Mouse (Mus musculus) midbrain, embryonic 11.5 days (tissue): ENCODE results near the gene Arid5b. TPM values are rescaled to one million over a fixed set of nuclear protein-coding genes. Genes with fewer than 3 reads are reported as not detected.

ENCODE experiments used
- ATAC-seq: fragments of 200-750 bp; cut with Nextera tagmentation; 2 replicates; pipeline ENCODE4 v1.8.0; 2017; ENCODE audit warnings: moderate TSS enrichment, moderate library complexity; ENCODE audit not compliant: low FRiP score
- DNase-seq: peaks from one replicate; pipeline ENCODE4 v3.0.0; 2015; ENCODE audit warnings: low spot score; ENCODE audit errors: missing footprints
- H3K27ac ChIP-seq: fragments of 300-500 bp; sonication (generic); 2 replicates; pipeline ENCODE4 v1.5.1; 2014; ENCODE audit warnings: low read depth, low read length
- H3K27me3 ChIP-seq: fragments of 300-500 bp; sonication (generic); 2 replicates; pipeline ENCODE4 v1.6.1; 2014; ENCODE audit warnings: mild to moderate bottlenecking, low read length, moderate library complexity, mixed read lengths; ENCODE audit not compliant: control insufficient read depth, insufficient read depth
- H3K36me3 ChIP-seq: fragments of 300-500 bp; sonication (generic); 2 replicates; pipeline ENCODE4 v1.6.1; 2014; ENCODE audit warnings: mild to moderate bottlenecking, low read length, moderate library complexity, mixed read lengths; ENCODE audit not compliant: control insufficient read depth, insufficient read depth
- H3K4me1 ChIP-seq: fragments of 300-500 bp; sonication (generic); 2 replicates; pipeline ENCODE4 v1.6.1; 2014; ENCODE audit warnings: low read length; ENCODE audit not compliant: control insufficient read depth, insufficient read depth
- H3K4me2 ChIP-seq: fragments of 300-500 bp; sonication (generic); 2 replicates; pipeline ENCODE4 v1.6.1; 2014; ENCODE audit warnings: mild to moderate bottlenecking, moderate library complexity
- H3K4me3 ChIP-seq: fragments of 300-500 bp; sonication (generic); 2 replicates; pipeline ENCODE4 v1.5.1; 2014; ENCODE audit warnings: low read depth, low read length
- H3K9ac ChIP-seq: fragments of 300-500 bp; sonication (generic); 2 replicates; pipeline ENCODE4 v1.6.1; 2014; ENCODE audit warnings: low read length
- H3K9me3 ChIP-seq: fragments of 300-500 bp; sonication (generic); 2 replicates; pipeline ENCODE4 v1.6.1; 2016; ENCODE audit warnings: low read length; ENCODE audit not compliant: control insufficient read depth
- WGBS: fragments of 180-500 bp; shearing (Covaris S2); extraction: QIAGEN DNeasy Blood & Tissue Kit; methylation state at CpG from one replicate; pipeline ENCODE4 v1.1.7; 2014; 5-methylcytosine and 5-hydroxymethylcytosine counted together
- polyA plus RNA-seq: library from polyadenylated mRNA; unstranded; fragments of >200 nt; fragmentation: Nextera tagmentation; extraction: Ambion mirVana; gene quantifications from 2 replicates; pipeline ENCODE4 v1.2.1, GENCODE M21; 2014

Arid5b gene
- polyA plus RNA-seq, 1 experiment from 2014 or later = 13.4 TPM

DNA sequence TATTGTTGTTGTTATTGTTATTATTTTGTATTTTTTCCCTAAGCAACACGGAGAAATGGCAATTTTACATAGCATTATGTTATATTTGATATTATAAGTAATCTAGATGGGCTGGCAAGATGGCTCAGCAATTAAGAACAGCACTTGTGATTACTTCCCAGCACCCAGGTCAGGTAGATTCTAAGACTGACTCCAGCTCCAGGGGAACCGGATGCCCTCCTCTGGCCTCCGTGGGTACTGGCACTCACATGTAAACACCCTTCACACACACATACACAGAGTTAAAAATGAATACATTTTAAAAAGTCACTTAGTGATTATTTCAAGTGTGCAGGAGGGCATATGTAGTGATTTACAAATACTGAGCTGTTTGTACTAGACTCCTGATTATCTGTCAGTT is 190.8 kb downstream of the Arid5b start:
- no peak overlapping the region for H3K4me3 ChIP-seq

GRCm38 (mm10) chr10:68086973-68087372 is 191.6 kb downstream of the Arid5b start:
- no peaks in the 10 kb centered on the region for H3K36me3 ChIP-seq
- DNase-seq (peak; percentile 31), ATAC-seq (no peak)
- H3K27ac ChIP-seq = no peak overlapping the region
- H3K4me1 ChIP-seq = no peaks in the 10 kb centered on the region
- no peaks in the 10 kb centered on the region for H3K27me3 ChIP-seq
- no peaks in the 10 kb centered on the region for H3K9me3 ChIP-seq
- no peak overlapping the region for H3K4me3 ChIP-seq
- no peak overlapping the region for H3K9ac ChIP-seq
- no peak overlapping the region for H3K4me2 ChIP-seq
- WGBS = 89% methylated on average over 4 of the region's 4 CpGs

More for the DNA sequence above, 190.8 kb downstream of the Arid5b start:
- peak; percentile 59 for DNase-seq
- no peak overlapping the region for H3K4me2 ChIP-seq
- no peaks in the 10 kb centered on the region for H3K9me3 ChIP-seq
- H3K36me3 ChIP-seq = no peaks in the 10 kb centered on the region
- H3K27me3 ChIP-seq = no peaks in the 10 kb centered on the region
- H3K9ac ChIP-seq = no peak overlapping the region
- H3K27ac ChIP-seq = no peak overlapping the region
- 84% methylated on average over 3 of the region's 3 CpGs for WGBS
- ATAC-seq = no peak
- no peaks in the 10 kb centered on the region for H3K4me1 ChIP-seq

DNA sequence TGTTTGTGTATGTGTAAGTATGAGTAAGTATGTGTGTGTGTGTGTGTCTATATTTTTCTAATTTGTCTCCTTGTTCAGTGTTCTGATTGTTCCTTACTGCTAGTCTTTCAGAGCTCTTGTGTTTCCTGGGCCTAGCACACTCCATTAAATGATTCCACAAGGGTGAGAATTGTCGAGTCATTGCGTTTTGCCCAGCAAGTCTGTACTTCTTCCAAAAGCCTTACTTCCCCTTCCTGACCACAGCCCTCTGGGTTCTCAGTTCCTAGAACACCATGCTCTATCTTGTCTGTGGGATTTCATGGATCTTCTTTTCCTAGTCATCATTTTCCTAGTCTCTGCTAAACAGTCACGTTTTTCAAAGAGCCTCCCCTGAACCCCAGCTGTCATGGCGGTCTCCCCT is 193.0 kb downstream of the Arid5b start:
- Histone ChIP-seq H3K4me2 (no peak overlapping the region), H3K27me3 (no peaks in the 10 kb centered on the region), H3K4me3 (no peak overlapping the region), H3K4me1 (no peaks in the 10 kb centered on the region), H3K9ac (no peak overlapping the region), H3K36me3 (no peaks in the 10 kb centered on the region), H3K9me3 (no peaks in the 10 kb centered on the region), H3K27ac (no peak overlapping the region)
- DNase-seq = no peak
- no peak for ATAC-seq
- WGBS = 84% methylated on average over 4 of the region's 4 CpGs

DNA sequence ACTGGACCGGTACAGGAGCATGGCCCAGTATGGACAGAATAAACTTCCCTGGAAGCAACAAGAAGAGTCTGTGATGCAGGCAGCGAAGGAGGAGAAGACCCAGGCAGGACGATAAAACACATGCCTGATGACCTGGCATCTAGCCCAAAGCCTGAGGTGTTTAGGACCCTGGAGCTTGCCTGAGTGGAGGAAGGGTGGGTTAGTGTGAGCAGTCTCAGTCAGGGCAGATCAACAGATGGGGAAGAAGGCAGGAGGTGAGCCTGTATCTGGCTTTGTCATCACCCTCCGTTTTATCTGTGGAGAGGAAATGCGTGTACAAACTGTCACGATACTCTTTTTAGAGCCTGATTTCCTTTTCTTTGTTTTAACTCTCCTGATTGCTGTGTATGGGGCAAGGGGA is 196.8 kb downstream of the Arid5b start:
- H3K27me3 ChIP-seq = no peaks in the 10 kb centered on the region
- DNase-seq (peak; percentile 28), ATAC-seq (no peak)
- H3K4me2 ChIP-seq = no peak overlapping the region
- H3K4me3 ChIP-seq = no peak overlapping the region
- 81% methylated on average over 6 of the region's 6 CpGs for WGBS
- H3K9ac ChIP-seq = no peak overlapping the region
- no peaks in the 10 kb centered on the region for H3K4me1 ChIP-seq
- no peak overlapping the region for H3K27ac ChIP-seq
- no peaks in the 10 kb centered on the region for H3K36me3 ChIP-seq
- no peaks in the 10 kb centered on the region for H3K9me3 ChIP-seq

DNA sequence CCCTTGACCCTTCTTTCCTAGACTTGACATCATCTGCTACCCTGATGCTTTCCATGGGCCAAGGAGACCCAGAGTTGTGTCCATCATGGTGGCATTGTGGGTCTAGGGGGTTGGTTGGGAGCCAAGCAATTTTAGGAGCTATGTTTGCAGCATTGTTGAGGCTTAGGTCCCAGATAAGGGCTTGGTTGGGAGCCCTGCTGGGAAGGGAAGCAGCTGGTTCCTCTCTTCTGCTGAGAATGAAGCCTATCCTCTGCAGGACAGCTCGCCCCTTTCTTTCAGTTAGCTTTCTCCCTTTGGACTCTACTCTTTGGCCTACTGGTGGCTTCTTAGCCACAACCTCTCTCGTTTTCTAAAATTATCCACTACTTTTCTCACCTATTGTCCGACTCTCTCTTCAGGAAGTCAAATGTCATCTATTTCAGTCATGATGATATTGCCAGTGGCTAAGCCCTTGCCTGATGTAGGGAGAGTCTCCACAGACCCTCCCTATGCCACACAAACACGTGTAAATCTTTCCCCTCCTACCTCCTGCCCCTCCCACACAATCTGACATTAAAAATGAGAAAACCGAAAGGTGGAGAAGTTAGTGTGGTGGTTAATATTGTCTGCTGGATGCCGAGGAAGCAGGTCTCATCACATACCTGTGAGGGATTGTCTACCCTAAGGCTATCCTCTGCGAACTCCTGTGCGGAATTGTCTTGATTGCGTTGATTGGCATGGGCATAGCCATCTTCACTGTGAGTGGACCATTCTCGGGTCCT is 198.4 kb downstream of the Arid5b start:
- WGBS = 87% methylated on average over 10 of the region's 10 CpGs
- Histone ChIP-seq H3K36me3 (no peaks in the 10 kb centered on the region), H3K9me3 (no peaks in the 10 kb centered on the region), H3K4me1 (no peaks in the 10 kb centered on the region), H3K27me3 (no peaks in the 10 kb centered on the region), H3K4me2 (no peak overlapping the region), H3K4me3 (no peak overlapping the region), H3K9ac (no peak overlapping the region), H3K27ac (no peak overlapping the region)
- no peak for ATAC-seq
- peak; percentile 64 for DNase-seq

DNA sequence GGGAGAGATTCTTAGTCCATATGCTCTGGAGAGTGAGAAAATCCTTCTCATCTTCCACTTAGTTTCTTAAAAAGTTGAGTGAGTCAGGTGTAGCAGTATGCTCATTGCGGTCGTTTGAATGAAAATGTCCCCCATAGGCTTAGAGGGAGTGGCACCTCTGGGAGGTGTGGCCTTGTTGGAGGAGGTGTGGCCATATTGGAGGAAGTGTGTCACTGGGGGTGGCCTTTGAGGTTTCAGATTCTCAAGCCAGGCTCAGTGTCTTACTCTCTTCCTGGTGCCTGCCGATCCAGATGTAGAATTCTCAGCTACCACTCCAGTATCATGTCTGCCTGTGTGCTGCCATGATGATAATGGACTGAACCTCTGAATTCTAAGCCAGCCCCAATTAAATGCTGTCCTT is 199.8 kb downstream of the Arid5b start:
- no peaks in the 10 kb centered on the region for H3K4me1 ChIP-seq
- no peak overlapping the region for H3K9ac ChIP-seq
- no peaks in the 10 kb centered on the region for H3K9me3 ChIP-seq
- H3K36me3 ChIP-seq = no peaks in the 10 kb centered on the region
- WGBS = 94% methylated on average over 3 of the region's 3 CpGs
- no peaks in the 10 kb centered on the region for H3K27me3 ChIP-seq
- no peak overlapping the region for H3K4me3 ChIP-seq
- no peak overlapping the region for H3K27ac ChIP-seq
- no peak for ATAC-seq
- DNase-seq = no peak
- H3K4me2 ChIP-seq = no peak overlapping the region

GRCm38 (mm10) chr10:68075181-68075580 is 203.4 kb downstream of the Arid5b start:
- 87% methylated on average over 5 of the region's 5 CpGs for WGBS
- DNase-seq (peak; percentile 83), ATAC-seq (no peak)
- no peak overlapping the region for H3K27ac ChIP-seq
- no peaks in the 10 kb centered on the region for H3K36me3 ChIP-seq
- no peak overlapping the region for H3K9ac ChIP-seq
- no peaks in the 10 kb centered on the region for H3K4me1 ChIP-seq
- no peaks in the 10 kb centered on the region for H3K9me3 ChIP-seq
- no peaks in the 10 kb centered on the region for H3K27me3 ChIP-seq
- no peak overlapping the region for H3K4me3 ChIP-seq
- H3K4me2 ChIP-seq = no peak overlapping the region

- H3K27ac ChIP-seq = no peak overlapping the region
- no peaks in the 10 kb centered on the region for H3K4me1 ChIP-seq
- no peak for ATAC-seq
- H3K4me2 ChIP-seq = no peak overlapping the region
- H3K36me3 ChIP-seq = no peaks in the 10 kb centered on the region
- no peak overlapping the region for H3K9ac ChIP-seq
- H3K4me3 ChIP-seq = no peak overlapping the region
- H3K9me3 ChIP-seq = no peaks in the 10 kb centered on the region
- H3K27me3 ChIP-seq = no peaks in the 10 kb centered on the region
- WGBS = 93% methylated on average over 12 of the region's 12 CpGs
- peak; percentile 41 for DNase-seq
Observed at GRCm38 (mm10) chr10:68074291-68074690, 204.2 kb downstream of the Arid5b start.

DNA sequence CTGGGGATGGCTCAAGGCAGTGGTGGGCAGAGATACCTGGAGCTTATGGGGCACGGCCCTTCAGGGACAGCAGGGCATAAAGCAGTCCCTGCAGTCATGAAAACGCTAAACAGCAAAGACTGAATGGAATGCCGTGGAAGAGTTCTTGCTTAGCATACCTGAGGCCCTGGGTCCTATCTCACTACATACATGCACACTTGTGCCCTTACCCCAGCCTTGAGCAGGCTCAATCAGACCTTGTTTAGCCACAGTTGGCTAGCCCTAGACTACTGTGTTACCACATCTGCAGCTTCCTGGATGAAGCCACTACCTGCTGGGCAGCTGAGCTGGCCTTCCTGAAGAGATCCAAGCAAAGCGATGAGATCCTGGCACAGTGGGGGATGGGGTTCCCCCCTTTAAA is 205.9 kb downstream of the Arid5b start:
- WGBS = 87% methylated on average over 4 of the region's 4 CpGs
- no peak for ATAC-seq
- H3K9ac ChIP-seq = no peak overlapping the region
- H3K9me3 ChIP-seq = no peaks in the 10 kb centered on the region
- no peak overlapping the region for H3K27ac ChIP-seq
- peak; percentile 64 for DNase-seq
- H3K4me3 ChIP-seq = no peak overlapping the region
- no peaks in the 10 kb centered on the region for H3K36me3 ChIP-seq
- no peaks in the 10 kb centered on the region for H3K4me1 ChIP-seq
- H3K4me2 ChIP-seq = no peak overlapping the region
- no peaks in the 10 kb centered on the region for H3K27me3 ChIP-seq
